Mouse (Mus musculus) forebrain, embryonic 15.5 days (tissue): ENCODE measurements around the gene Ssbp3. TPM values are rescaled to one million over a fixed set of nuclear protein-coding genes. Genes with fewer than 3 reads are reported as not detected.

Experiments used
- ATAC-seq: fragments of 200-750 bp; cut with Nextera tagmentation; replicated peaks from 2 replicates; pipeline ENCODE4 v1.8.0; 2017; ENCODE audit warnings: mild to moderate bottlenecking, moderate TSS enrichment, moderate library complexity
- H3K27ac ChIP-seq: fragments of 300-500 bp; sonication (generic); replicated peaks from 2 replicates; pipeline ENCODE4 v1.5.1; 2015; ENCODE audit warnings: mild to moderate bottlenecking, inconsistent platforms
- H3K27me3 ChIP-seq: fragments of 300-500 bp; sonication (generic); 2 replicates; pipeline ENCODE4 v1.6.1; 2015; ENCODE audit warnings: inconsistent platforms
- H3K36me3 ChIP-seq: fragments of 300-500 bp; sonication (generic); 2 replicates; pipeline ENCODE4 v1.6.1; 2015; ENCODE audit warnings: mild to moderate bottlenecking, inconsistent platforms
- H3K4me1 ChIP-seq: fragments of 300-500 bp; sonication (generic); 2 replicates; pipeline ENCODE4 v1.6.1; 2015; ENCODE audit warnings: inconsistent platforms
- H3K4me2 ChIP-seq: fragments of 300-500 bp; sonication (generic); replicated peaks from 2 replicates; pipeline ENCODE4 v1.6.1; 2015; ENCODE audit warnings: mild to moderate bottlenecking, inconsistent platforms
- H3K4me3 ChIP-seq: fragments of 300-500 bp; sonication (generic); 2 replicates; pipeline ENCODE4 v1.5.1; 2015; ENCODE audit warnings: mild to moderate bottlenecking, inconsistent platforms
- H3K9ac ChIP-seq: fragments of 300-500 bp; sonication (generic); replicated peaks from 2 replicates; pipeline ENCODE4 v1.6.1; 2015; ENCODE audit warnings: mild to moderate bottlenecking, inconsistent platforms
- H3K9me3 ChIP-seq: fragments of 300-500 bp; sonication (generic); 2 replicates; pipeline ENCODE4 v1.6.1; 2016; ENCODE audit warnings: inconsistent platforms
- WGBS: fragments of 180-500 bp; shearing (Covaris S2); methylation state at CpG from one replicate; pipeline ENCODE4 v1.1.7; 2015; ENCODE audit warnings: mixed read lengths; 5-methylcytosine and 5-hydroxymethylcytosine counted together
- polyA plus RNA-seq: library from polyadenylated mRNA; unstranded; fragments of >200 nt; fragmentation: Nextera tagmentation; extraction: Ambion mirVana; gene quantifications from 2 replicates; pipeline ENCODE4 v1.2.1, GENCODE M21; 2015

Gene Ssbp3
- polyA plus RNA-seq, 1 experiment from 2014 or later: 198 TPM

GRCm38 (mm10) chr4:107026451-107026850, 116.0 kb downstream of the Ssbp3 start:
- H3K27ac ChIP-seq: no peak overlapping the region
- no peak for ATAC-seq
- H3K4me2 ChIP-seq: no peak overlapping the region
- H3K9me3 ChIP-seq: no peaks in the 10 kb centered on the region
- H3K36me3 ChIP-seq: peaks cover 4% of the 10 kb centered on the region; the same call in 1 of the 2 replicates
- H3K4me1 ChIP-seq: peaks cover 43% of the 10 kb centered on the region
- no peak overlapping the region for H3K9ac ChIP-seq
- H3K27me3 ChIP-seq: no peaks in the 10 kb centered on the region
- H3K4me3 ChIP-seq: no peak overlapping the region
- WGBS: 63% methylated on average over 8 of the region's 8 CpGs

GRCm38 (mm10) chr4:107035689-107036088, 125.2 kb downstream of the Ssbp3 start:
- Histone ChIP-seq H3K27me3 (no peaks in the 10 kb centered on the region), H3K9ac (no peak overlapping the region), H3K4me2 (no peak overlapping the region), H3K27ac (no peak overlapping the region), H3K4me3 (no peak overlapping the region), H3K4me1 (no peaks in the 10 kb centered on the region; the same call in 1 of the 2 replicates), H3K9me3 (no peaks in the 10 kb centered on the region), H3K36me3 (peaks cover 64% of the 10 kb centered on the region)
- 91% methylated on average over 4 of the region's 4 CpGs for WGBS
- ATAC-seq: no peak

- H3K9ac ChIP-seq: no peak overlapping the region
- H3K9me3 ChIP-seq: no peaks in the 10 kb centered on the region
- no peak overlapping the region for H3K27ac ChIP-seq
- no peak for ATAC-seq
- no peaks in the 10 kb centered on the region; the same call in 1 of the 2 replicates for H3K4me1 ChIP-seq
- no peak overlapping the region for H3K4me2 ChIP-seq
- 94% methylated on average over 2 of the region's 2 CpGs for WGBS
- no peak overlapping the region for H3K4me3 ChIP-seq
- H3K27me3 ChIP-seq: no peaks in the 10 kb centered on the region
- peaks cover 68% of the 10 kb centered on the region for H3K36me3 ChIP-seq
Observed at GRCm38 (mm10) chr4:107036985-107037384, 126.5 kb downstream of the Ssbp3 start.

GRCm38 (mm10) chr4:107038303-107038702, 127.8 kb downstream of the Ssbp3 start:
- Histone ChIP-seq H3K9ac (no peak overlapping the region), H3K4me3 (no peak overlapping the region), H3K27ac (no peak overlapping the region), H3K36me3 (peaks cover 58% of the 10 kb centered on the region), H3K4me2 (no peak overlapping the region), H3K27me3 (no peaks in the 10 kb centered on the region), H3K9me3 (no peaks in the 10 kb centered on the region), H3K4me1 (no peaks in the 10 kb centered on the region; the same call in 1 of the 2 replicates)
- 92% methylated on average over 4 of the region's 4 CpGs for WGBS
- ATAC-seq: no peak

- H3K27me3 ChIP-seq: no peaks in the 10 kb centered on the region
- peaks cover 67% of the 10 kb centered on the region for H3K36me3 ChIP-seq
- 60% methylated on average over 8 of the region's 8 CpGs for WGBS
- H3K4me2 ChIP-seq: no peak overlapping the region
- no peak overlapping the region for H3K4me3 ChIP-seq
- H3K9ac ChIP-seq: no peak overlapping the region
- 0 out of 2 replicates have a peak, but pooled peaks have one; percentile 46 for ATAC-seq
- no peaks in the 10 kb centered on the region for H3K9me3 ChIP-seq
- H3K4me1 ChIP-seq: no peaks in the 10 kb centered on the region; the same call in 1 of the 2 replicates
- H3K27ac ChIP-seq: peak overlapping the region; percentile 14; the same call in 1 of the 2 replicates
Observed at GRCm38 (mm10) chr4:107039270-107039669, 128.8 kb downstream of the Ssbp3 start.

- Histone ChIP-seq H3K27ac (no peak overlapping the region), H3K9ac (no peak overlapping the region), H3K4me1 (no peaks in the 10 kb centered on the region; the same call in 1 of the 2 replicates), H3K27me3 (no peaks in the 10 kb centered on the region), H3K4me3 (no peak overlapping the region), H3K36me3 (peaks cover 72% of the 10 kb centered on the region), H3K9me3 (no peaks in the 10 kb centered on the region), H3K4me2 (no peak overlapping the region)
- 94% methylated on average over 6 of the region's 6 CpGs for WGBS
- no peak for ATAC-seq
Observed at GRCm38 (mm10) chr4:107042304-107042703, 131.8 kb downstream of the Ssbp3 start.

GRCm38 (mm10) chr4:107045188-107045587, 134.7 kb downstream of the Ssbp3 start:
- Histone ChIP-seq H3K27me3 (no peaks in the 10 kb centered on the region), H3K4me2 (no peak overlapping the region), H3K27ac (no peak overlapping the region), H3K9me3 (no peaks in the 10 kb centered on the region), H3K4me3 (no peak overlapping the region), H3K4me1 (no peaks in the 10 kb centered on the region), H3K36me3 (peaks cover 58% of the 10 kb centered on the region), H3K9ac (no peak overlapping the region)
- 97% methylated on average over 13 of the region's 13 CpGs for WGBS
- no peak for ATAC-seq

- Histone ChIP-seq H3K4me3 (no peak overlapping the region), H3K36me3 (peaks cover 42% of the 10 kb centered on the region)
- 81% methylated on average over 5 of the region's 5 CpGs for WGBS
Observed at GRCm38 (mm10) chr4:107047806-107048205, 137.3 kb downstream of the Ssbp3 start.

GRCm38 (mm10) chr4:107048568-107049162, 138.2 kb downstream of the Ssbp3 start:
- 85% methylated on average over 11 of the region's 11 CpGs for WGBS
- no peak overlapping the region for H3K4me2 ChIP-seq
- no peak overlapping the region for H3K9ac ChIP-seq
- peaks cover 37% of the 10 kb centered on the region for H3K36me3 ChIP-seq
- no peak overlapping the region for H3K4me3 ChIP-seq
- no peaks in the 10 kb centered on the region for H3K4me1 ChIP-seq
- ATAC-seq: no peak
- H3K27ac ChIP-seq: no peak overlapping the region
- H3K9me3 ChIP-seq: no peaks in the 10 kb centered on the region
- H3K27me3 ChIP-seq: no peaks in the 10 kb centered on the region

More at GRCm38 (mm10) chr4:107047806-107048205, 137.3 kb downstream of the Ssbp3 start:
- Histone ChIP-seq H3K4me2 (no peak overlapping the region), H3K4me1 (no peaks in the 10 kb centered on the region), H3K9ac (no peak overlapping the region), H3K27ac (no peak overlapping the region), H3K27me3 (no peaks in the 10 kb centered on the region), H3K9me3 (no peaks in the 10 kb centered on the region)
- no peak for ATAC-seq

- H3K4me2 ChIP-seq: no peak overlapping the region
- no peak overlapping the region for H3K27ac ChIP-seq
- no peak overlapping the region for H3K9ac ChIP-seq
- H3K9me3 ChIP-seq: no peaks in the 10 kb centered on the region
- peaks cover 12% of the 10 kb centered on the region for H3K36me3 ChIP-seq
- WGBS: 57% methylated on average over 4 of the region's 4 CpGs
- no peaks in the 10 kb centered on the region for H3K27me3 ChIP-seq
- no peak for ATAC-seq
- no peak overlapping the region for H3K4me3 ChIP-seq
- H3K4me1 ChIP-seq: no peaks in the 10 kb centered on the region
Observed at GRCm38 (mm10) chr4:107051889-107052288, 141.4 kb downstream of the Ssbp3 start.

GRCm38 (mm10) chr4:107052962-107053553, 142.6 kb downstream of the Ssbp3 start:
- 47% methylated on average over 5 of the region's 5 CpGs for WGBS
- no peak for ATAC-seq
- Histone ChIP-seq H3K4me2 (no peak overlapping the region), H3K4me3 (no peak overlapping the region), H3K4me1 (no peaks in the 10 kb centered on the region), H3K27ac (no peak overlapping the region), H3K9me3 (no peaks in the 10 kb centered on the region), H3K36me3 (peaks cover 18% of the 10 kb centered on the region), H3K27me3 (no peaks in the 10 kb centered on the region), H3K9ac (no peak overlapping the region)

- no peaks in the 10 kb centered on the region for H3K27me3 ChIP-seq
- no peak overlapping the region for H3K9ac ChIP-seq
- no peak overlapping the region for H3K4me3 ChIP-seq
- H3K4me1 ChIP-seq: no peaks in the 10 kb centered on the region
- ATAC-seq: no peak
- WGBS: 81% methylated on average over 3 of the region's 3 CpGs
- no peaks in the 10 kb centered on the region for H3K9me3 ChIP-seq
- no peak overlapping the region for H3K27ac ChIP-seq
- H3K36me3 ChIP-seq: peaks cover 36% of the 10 kb centered on the region
- no peak overlapping the region for H3K4me2 ChIP-seq
Observed at GRCm38 (mm10) chr4:107056088-107056487, 145.6 kb downstream of the Ssbp3 start.
